Mouse (Mus musculus) left cerebral cortex, adult 11 months (tissue): ENCODE data around the gene Kif16b.
A peak's percentile ranks its signal among the peaks of the same experiment; 100 is the strongest.

Source experiments
- DNase-seq: peaks from one replicate; pipeline ENCODE4 v3.0.0; 2022; ENCODE audit warnings: low spot score

Gene Kif16b

DNA sequence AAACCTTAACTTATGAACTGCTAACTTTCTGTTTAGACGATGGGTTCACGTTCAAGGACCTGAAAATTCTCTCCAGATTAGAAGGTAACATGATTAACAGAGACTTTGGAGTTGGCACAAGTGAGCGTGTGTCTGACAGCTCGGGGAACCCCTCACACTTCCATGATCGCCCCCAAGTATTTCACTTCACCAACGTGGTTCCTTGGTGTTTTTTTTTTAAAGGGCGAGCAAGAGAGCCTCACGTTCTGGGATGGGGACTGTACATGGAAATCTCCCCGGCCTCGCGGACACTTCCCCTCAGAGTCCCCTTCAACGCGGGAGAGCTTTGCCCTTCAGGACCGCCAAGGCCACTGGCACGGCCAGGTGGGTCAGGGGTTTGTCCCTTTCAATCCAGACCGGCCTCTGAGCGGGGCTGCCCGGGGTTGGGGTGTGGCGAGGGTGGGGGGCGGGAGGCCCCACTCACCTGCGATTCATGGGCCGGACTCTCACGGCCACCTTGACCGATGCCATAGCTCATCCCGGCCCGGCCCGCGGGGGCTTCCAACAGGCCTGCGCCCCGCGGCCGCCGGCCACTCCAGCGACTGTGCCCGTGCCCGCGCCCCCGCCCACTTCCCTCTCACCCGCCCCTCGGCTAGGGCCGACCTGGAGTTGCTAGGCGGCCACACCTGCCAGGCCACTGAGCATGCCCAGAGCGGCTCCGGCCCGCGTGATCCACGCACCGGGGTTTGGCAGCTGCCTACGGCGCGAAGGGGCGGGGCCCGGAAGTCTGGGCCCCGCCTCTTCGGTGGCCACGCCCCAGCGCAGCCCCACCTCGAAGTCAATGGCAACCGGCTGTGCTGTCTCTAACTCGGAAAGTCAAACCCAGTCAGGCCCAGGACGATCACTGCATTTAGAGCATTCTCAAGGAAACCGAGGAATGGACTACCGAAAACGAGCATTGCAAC is at the start of gene Kif16b:
Gene Kif16b, minus strand, starts transcription at position 670 of the 944 bp plus-strand sequence.
- DNase-seq, result peak; percentile 80

DNA sequence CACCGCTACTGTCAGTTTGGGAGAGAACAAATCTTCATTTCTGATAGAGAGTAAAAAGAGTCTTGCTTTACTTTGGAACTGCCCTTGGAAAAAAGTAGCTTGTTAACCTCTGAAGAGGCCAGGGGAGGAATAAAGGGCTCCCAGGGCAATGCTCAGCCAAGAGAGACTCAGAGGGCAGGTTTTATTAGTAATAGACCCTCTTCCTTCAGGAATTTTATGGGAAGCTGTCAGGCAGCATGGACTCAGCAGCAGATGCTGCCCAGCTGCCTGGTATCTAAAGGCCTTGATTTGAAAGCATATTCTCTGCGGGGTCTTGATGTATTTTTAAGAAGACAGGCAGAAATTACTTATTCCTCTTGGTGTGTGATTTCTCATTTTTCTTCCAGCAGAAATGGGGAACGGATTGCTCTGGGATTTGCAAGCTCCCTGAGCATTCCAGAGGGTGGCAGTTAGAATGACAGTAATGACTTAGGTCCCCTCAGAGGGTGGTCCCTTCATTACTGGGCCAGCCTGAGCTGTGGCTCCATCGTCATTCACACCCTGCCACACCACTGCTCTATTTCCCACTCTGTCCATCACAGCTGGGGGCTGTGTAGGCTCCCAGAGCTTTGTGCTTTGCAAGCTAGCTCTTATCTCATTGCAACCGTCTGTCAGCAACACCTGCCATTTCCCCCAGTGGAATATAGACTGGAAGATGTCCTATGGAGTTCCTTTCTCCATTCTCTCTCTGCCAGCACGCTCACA is 39.7 kb upstream of the Kif16b start:
- DNase-seq, result no peak

DNA sequence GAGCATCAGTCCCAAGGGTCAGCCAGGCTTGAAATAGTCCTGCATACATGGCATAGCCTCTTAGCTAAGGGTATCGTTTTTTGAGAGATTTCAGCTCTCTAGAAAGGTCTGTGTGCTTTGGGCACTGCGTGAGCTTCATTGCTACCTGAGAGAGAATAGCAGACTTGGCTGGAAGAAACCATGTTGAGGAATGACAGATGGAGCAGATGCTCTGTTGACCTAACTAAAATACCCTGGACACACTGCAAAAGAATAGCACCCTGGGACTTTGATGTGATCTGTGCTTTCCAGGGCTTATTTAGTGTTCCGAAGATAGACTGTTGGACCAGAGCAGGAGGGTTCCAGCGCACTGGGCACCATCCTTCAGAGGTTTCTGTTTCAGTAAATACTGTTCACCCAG is 29.1 kb upstream of the Kif16b start:
- no peak for DNase-seq

DNA sequence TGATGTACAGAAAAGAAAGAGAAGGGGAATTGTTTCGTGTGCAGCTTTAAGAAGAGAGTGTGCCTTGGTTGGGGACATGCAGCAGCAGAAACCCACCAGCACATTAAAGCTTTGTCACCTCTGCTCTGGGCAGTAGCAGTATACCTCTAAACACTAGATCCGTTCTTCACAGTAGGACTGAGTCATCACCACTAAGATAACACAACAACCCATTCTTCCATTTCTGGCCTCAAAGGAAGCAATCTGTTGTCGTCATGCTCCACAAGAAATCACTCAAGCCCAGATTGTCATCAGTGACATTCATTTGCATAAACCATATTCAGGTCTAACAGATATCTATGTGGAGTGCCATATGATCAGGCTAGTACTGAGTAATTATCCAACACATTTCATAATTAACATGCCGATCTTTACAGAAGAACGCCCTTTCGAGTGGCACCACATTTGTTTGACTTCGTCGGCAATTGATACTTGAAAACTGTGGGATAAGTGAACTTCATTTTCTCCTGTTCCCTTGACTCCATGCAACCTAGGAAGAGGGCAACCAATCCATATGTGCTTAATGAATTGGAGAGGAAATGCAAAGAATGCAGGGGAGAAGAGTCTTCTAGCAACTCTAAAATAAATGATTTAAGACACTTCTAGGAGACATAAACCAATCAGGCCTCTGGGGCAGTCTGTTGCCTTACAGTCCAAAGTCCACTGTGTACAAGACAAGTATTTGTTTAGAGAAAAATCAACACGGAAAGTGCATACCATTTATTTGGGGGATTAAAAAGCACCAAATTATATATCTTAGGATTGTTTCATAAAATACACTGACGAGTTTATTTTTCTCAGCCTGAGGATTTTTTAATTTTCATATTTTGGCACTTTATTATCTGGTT is 28.1 kb upstream of the Kif16b start:
- DNase-seq, result no peak

DNA sequence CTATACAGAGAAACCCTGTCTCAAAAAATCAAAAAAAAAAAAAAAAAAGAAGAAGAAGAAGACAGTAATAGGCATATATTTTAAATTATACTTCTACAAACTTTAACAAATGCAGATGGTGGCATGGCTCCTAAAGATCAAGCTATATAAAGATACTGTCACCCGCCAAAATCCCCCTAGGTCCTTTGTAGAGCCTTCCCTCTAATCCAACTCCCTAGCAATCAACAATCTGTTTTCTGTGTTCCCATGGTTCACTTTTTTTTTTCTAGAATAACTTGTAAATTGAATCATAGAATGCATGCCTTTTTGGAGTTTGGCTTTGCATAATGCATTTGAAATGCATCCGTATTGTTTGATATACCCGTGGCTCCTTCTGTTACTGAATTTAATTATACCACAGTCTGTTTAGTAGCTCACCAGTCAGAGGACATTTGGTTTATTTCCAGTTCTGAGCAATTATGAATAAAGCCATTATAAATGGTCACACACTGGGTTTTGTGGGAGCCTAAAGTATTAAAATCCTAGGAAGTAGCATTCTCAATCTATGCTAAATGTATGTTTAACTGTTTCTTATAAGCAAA is 9.6 kb upstream of the Kif16b start:
- DNase-seq, result no peak

DNA sequence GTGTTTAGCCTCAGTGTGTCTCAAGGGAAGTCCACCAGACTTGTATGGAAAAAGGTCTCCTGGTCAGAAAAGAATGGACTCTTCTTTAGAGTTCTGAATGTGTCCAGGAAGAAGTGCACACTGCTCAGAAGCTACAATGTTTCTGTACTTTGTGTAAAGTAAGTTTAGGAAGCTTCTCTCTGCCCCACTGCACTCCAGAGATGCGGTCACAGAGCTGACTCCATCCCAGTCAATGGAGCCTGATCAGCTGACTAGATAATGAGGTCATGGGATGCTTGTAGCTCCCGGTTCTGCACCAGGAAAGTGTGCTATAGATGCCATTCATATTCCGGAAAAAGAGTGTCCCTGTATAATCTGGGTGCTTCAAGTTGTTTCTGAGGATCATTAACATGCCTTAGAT is 7.9 kb upstream of the Kif16b start:
- DNase-seq, result no peak

DNA sequence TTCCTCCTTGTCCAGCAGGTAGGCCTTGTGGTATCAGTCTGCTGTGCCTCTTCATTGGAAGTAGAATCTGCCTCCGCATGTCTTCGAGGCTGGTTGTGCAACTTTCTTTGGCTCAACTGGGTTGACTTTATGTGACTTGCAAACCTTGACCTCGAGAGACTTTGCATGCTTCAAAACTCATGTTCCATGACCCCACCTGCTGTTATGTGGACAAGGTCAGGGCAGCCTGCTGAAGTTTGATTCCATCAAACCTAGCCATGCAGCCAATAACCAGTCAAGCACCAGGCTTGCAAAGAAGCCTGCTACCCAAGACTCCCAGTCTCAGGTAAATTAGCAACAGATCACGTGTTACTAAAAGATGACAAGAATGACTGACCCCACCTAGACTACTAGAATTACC is 5.7 kb upstream of the Kif16b start:
- no peak for DNase-seq

DNA sequence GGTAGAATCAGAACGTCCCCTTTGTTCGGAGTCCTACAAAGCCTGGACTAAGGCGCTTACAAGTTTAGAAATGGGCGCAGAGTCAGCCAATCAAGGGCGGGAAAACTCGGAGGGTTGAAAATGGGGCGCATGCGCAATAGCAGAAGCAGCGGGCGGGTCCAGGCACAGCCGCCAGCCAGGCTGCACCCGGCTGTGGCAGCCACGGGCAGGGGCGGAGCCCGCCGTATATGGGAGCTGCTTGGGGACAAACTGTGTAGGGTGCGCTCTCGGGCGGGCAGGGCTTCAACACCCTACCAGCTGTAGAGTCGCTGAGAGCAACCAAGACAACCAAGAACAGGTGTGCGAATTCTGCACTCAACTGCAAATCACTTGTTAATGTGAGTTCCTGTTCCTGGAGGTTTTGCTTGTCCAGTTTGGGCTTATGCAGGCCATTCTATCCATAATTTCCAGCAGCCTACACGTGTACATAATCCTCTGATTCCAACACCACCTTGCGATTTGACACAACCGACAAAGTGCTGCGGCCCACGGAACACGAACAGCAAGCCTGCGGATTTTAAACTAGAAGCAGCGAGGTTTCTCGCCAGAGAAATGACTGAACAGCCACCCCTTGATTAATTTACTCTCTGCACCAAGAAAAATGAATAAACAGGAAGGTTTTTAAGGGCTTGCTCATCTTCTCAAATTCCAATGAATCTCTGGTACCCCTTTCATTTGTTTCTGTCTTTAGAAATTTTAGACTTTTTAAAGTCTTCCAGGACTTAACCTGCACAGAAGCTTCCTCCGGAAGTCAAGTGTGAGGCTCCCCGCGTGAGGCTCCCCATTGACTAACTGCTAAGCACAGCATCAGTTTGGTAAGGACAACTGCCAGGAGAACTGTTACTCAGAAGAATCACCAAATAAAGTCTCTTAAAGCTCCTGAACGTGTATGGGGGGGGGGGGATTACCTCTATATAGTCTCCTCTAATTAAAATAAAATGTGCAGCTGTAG is 1.9 kb upstream of the Kif16b start:
- peak; percentile 92 for DNase-seq

DNA sequence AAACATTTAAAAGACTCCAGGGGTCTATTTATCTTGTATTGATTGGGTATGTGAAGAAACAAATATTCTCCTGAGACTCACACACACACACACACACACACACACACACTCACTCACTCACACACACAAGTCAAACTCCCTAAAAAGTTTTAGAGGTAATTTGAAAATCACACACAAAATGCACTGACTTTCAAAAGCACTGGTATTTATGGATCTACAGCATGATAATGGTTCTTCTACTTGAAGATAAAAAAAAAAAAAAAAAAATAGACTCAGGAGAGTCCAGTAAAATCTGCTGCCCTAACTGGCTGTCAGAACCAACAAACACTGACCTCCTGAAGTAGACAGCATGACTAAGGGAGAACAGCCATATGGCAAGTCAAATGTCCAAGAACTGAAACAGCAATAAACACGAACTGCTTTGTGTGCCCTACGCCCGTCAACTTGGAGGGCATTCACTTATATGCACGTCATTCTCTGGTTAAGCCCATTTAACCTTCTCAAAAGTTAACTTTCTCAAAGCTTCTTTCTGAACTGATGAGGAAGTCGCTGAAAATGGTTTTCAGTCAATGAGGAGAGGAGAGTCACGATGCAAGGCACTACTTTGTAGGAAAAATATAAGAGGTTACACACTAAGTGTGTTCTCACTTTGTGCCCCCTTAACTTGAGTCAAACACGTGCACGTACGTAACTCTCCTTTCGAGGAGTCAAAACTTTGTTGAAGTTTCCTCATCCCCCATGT is 1.0 kb downstream of the Kif16b start:
- DNase-seq, result no peak

DNA sequence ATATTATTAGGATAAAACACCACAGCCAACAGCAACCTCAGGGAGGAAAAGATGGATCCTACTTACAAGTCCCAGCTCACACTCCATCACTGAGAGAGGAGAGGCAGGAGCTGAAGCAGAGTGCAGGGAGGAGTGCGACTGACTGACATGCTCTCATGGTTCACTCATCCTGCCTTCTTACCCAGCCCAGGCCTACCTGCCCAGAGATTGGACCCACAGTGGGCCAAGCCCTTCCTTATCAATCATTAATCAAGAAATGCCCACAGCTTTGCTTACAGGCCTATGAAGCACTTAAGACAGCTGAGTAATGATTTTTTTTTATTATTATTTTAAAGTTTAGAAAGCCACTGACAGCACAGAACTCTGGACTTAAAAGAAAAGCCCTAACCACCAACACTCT is 7.6 kb downstream of the Kif16b start:
- no peak for DNase-seq

DNA sequence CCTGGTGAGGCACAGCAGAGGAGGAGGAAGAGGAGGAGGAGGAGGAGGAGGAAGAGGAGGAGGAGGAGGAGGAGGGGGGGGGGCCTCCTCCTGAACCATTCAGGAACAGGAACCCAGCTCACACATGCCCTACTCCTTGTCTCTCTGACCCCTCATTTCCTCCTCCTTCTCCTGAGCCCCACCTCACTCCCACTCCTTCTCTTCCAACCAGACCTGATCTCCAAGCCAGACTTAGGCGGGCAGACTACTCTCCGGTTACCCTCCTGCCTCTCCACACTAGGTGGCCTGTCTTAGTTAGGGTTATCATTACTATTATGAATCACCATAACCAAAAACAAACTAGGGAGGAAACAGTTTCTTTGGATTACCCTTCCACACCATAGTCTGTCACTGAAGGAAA is 10.0 kb downstream of the Kif16b start:
- no peak for DNase-seq

DNA sequence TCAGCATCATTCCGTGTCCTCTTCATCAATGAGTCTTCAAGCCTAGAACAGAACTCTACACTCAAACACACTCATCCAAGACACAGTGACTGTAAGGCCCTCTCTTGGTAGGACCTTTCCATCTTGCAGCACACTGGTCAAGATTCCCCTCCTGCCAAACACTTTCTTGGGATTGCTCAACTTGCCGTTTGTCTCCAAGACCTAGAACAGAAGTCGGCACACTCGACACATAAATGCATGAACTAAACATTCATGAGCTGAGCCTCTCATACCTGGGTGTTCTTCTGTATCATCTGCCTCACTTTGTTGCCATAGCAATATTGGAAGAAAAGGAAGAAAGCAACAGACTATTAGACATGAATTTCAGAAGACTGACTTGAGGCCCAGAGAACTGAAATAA is 16.9 kb downstream of the Kif16b start:
- no peak for DNase-seq

DNA sequence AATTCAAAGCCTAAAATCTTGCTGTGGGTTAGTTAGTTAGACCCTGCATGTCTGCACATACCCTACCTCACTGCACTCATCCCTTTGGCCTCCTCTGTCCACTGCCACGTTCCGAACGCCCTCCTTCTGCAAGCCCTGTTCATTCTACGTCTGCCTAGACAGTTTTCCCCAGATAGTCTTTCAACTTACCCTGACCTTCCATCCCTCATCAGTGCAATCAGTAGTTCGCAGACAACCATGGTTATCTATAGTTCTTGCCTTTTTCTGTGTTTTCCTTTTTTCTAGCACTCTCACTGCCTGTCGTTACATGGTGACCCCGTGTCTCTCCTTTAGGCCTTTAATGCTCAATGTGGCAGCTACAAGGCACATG is 17.7 kb downstream of the Kif16b start:
- DNase-seq, result no peak

DNA sequence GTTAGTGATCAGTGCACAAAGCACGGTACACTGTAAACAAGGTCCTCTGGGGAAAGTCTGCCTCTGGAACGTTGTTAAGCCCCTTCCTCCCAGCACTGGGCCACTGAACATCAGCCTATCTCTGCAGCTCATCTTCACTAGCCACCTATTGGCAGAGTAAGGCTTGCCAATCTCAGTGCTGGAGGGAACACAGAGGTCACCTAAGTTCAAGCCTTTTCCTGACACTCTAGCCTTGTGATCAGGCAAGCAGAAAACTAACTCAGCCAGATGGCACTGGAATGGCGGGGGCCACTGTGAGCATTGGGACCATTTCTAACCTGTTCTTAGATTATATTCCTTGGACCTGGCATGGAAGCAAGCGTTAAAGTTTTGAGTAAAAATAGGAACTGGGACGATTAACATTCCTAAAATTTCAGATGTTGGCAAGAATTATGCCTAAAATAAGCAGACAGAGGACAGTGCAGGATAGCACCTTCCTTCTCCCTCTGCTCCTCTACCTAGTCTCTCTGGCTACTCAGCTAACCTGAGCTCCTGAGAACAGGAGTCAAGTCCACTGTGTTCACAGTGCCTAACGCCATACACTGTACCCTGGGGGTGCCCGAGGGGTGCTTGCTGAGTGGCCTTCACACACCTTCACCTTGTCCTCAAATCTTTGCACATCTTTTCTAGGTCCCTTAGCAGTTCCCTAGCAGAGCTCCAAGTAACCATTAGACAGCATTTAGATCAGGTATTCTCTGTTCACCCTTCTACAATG is 18.3 kb downstream of the Kif16b start:
- no peak for DNase-seq

DNA sequence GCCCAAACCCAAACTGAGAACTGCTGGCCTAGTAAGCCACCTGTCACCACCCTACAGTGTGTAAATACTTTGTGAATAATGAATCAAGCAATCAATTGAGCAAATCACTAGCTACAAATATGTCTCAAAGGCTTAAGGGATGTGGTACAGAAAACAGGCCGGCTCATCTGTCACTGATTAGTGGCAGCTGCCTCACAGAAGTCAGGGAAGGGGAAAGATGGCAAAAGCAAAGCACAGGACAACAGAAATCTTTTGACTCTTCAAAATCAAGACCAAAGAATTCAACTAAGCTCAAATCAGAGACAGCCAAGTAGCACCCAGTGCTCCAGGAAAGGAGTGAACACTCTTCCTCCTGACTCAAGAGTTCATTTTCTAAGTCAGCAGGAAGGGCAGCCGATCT is 18.9 kb downstream of the Kif16b start:
- DNase-seq, result no peak

DNA sequence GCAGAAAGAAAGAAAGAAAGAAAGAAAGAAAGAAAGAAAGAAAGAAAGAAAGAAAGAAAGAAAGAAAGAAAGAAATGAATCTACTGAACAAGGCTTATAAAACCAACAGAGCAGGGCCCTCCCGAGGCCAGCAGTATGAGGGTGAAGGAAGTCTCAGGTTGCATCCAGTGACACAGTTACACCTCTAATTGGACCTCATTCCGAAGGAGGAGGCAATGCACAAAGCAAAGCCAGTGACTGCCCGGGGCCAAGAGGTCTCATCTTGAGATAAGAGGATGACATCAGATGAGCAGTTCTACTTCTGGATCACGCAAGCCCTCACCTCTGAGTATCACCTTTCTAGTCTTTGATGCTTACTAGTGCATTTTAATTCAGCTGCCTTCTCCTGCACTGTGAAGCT is 20.2 kb downstream of the Kif16b start:
- DNase-seq, result no peak

DNA sequence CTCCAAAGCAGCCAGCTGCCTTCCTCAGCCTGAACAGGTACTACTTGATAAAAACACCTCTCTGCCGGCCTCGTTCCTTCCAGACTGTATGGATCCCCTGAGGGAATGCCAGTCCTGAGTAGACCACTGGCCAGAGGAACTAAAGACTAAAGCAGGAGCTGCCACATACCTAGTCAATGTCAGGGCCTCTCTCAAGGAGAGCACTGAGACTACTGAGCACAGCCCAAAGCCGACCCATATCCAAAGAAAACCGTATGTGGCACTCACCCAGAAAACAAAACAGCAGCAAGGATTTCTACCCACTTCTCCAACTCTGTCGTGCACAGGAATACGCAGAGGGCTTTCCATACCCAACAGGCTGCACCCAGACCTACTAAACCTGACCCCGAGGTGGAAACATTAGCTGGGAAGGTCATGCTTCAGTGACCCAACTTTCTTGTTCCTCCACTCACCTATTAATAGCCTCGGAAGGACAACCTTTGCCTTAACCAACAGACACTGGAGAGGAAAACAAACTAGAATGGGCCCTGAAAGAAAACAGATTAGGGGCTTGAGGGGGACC is 22.0 kb downstream of the Kif16b start:
- no peak for DNase-seq

DNA sequence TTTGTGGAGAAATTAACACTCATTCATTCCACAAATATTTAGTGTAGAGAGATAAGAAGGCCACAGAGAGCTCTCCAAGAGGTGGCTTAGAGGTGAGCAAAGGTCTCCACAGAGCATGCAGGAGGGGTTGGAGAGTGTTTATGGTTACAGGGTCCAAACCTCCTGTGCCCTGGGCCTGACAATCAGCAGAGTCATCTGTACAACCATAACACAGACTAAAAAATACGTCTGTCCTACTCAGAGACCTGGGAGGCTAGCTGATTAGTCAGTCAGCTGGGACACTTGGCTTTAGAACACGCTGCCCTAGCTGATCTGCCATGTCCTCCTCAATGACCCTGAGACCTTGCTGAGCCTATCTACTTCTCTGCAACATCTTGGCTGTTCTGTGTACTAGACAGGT is 24.7 kb downstream of the Kif16b start:
- no peak for DNase-seq

DNA sequence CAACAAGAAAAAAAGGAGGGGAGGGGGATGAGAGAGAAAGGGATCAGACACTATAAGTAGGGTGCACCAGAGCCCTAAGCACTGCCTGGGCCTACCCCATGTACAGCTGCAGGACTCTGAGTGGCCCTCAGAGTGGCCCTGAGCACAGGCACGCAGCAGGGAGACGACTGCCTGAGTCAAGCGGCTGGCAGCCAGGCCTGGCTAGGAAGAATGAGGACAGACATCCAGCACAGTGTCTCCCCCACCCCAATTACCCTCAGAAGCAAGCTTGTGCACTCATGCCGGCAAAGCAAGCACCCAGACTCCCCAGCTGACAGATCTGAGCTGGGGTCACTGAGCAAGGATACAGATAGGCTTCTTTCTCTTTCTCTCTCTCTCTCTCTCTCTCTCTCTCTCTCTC is 25.4 kb downstream of the Kif16b start:
- DNase-seq, result no peak
